Mouse (Mus musculus) spleen, adult 2 months (tissue): Measurements from ENCODE around the gene Tbc1d5.

ENCODE experiments used
- CTCF ChIP-seq: fragments of 200-500 bp; IDR thresholded peaks from 2 replicates; pipeline ENCODE4 v1.5.1; 2011; ENCODE audit warnings: mild to moderate bottlenecking, inconsistent platforms; ENCODE audit not compliant: insufficient read depth, insufficient read length, insufficient replicate concordance; ENCODE audit errors: extremely low read depth
- POLR2A ChIP-seq: fragments of 200-500 bp; IDR thresholded peaks from 2 replicates; pipeline ENCODE4 v1.6.1; 2011; ENCODE audit warnings: low read depth, low read length, inconsistent platforms

DNA sequence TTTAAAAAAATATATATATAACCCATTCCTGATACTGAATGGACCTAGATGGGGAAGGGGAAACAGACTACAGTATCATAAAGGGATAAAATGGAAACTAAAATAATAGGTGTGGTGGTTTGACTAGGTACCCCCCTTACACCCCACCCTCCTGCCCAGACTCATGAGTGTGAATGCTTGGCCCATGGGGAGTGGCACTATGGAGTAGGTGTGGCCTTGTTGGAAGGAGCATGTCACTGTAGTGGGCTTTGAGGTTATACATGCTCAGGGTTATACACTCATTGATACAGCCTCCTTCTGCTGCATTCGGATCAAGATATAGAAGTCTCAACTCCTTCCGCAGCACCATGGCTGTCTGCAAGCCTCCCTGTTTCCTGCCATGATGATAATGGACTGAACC lies 450.1 kb downstream of the Tbc1d5 start:
- TF ChIP-seq CTCF, result no peak
- no peak for TF ChIP-seq POLR2A
